Mouse (Mus musculus) cerebellum, postnatal 36 days (tissue): ENCODE measurements at regions not wholly inside any gene's neighbourhood (a gene's known extent, or its start where the extent isn't known, plus 50 kb on each side); places are given as distances from the start of the nearest gene placed in this dataset.

ENCODE experiments used
- DNase-seq, 2 experiments: peaks; one replicate each; pipeline ENCODE4 v3.0.0; 2021 to 2022; ENCODE audit warnings: mixed read lengths in 2 of 2

DNA sequence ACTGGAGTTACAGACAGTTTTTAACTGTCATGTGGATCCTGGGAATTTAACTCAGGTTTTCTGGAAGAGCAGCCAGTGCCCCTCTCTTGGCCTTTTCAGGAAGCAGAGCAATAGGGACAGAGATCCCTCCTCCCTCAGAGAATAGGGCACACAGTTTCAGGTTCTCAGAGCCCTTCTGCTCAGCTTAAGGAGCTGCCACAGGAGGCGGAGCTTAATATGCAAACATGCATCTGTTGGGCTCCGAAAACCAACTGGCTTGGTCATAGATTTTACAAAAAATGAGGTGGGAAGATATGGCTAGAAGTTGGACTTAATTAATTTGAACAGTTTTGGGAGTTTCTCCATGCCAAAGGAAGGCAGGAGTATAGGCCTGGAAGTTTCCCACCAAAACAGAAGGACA lies 61.9 kb upstream of the Znrf2 start:
- DNase-seq, result no peak

GRCm38 (mm10) chr6:54757511-54757911 lies 59.2 kb upstream of the Znrf2 start:
- no peak for DNase-seq

GRCm38 (mm10) chr6:54758112-54758511 lies 58.6 kb upstream of the Znrf2 start:
- peak; percentile 68 to 72 for DNase-seq

DNA sequence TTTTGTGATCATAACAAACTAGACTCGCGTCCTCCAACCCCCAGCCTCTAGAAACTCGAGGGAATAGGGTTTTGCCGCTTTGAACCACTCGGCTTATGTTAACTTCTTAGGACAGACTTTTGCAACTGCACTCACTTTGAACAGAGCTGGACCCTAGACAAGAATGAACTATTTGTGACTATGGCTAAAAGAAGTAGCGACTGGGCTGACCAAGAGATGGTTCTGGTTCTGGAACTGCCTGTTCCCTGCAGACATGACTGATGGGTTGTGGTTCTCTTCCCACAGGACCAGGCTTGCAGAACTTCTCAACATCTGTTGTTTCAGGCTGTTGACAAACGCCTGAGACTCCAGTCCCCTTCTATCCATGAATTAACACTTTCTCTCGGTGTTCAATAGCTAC lies 57.5 kb upstream of the Znrf2 start:
- DNase-seq, result no peak

DNA sequence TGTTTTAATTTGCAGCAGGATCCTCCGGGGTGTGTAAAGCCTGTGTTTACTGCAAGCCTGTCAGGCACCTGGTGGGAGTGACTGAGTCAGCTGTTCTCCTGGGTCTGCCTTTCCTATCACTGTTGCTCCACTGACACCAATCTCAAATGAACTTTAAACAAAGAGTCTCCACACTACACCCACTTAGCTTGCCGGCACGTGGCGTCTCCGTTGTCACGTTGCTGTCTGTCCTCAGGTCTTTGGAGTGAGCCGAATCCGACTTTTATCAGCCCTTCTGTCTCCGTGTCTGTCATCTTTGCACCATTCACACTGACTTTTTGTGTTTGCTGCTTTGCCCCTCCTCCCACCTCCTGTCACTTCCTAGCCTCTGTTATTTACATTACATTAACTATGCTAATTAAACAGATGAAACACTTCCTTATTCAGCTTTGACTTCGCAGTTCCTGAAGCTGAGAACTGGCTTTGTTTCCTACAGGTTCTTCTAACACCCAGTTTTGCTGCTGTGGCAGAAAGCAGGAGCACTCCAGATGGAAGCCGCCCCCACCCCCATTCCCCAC lies 56.7 kb upstream of the Znrf2 start:
- DNase-seq, result no peak

- no peak for DNase-seq
These were observed 56.2 kb upstream of the Znrf2 start for GRCm38 (mm10) chr6:54760541-54760940.

- no peak for DNase-seq
These were observed 54.7 kb upstream of the Znrf2 start for GRCm38 (mm10) chr6:54762021-54762420.

- DNase-seq, result no peak
These were observed 54.2 kb upstream of the Znrf2 start for GRCm38 (mm10) chr6:54762499-54762898.

- DNase-seq, result no peak
These were observed 53.0 kb upstream of the Znrf2 start for GRCm38 (mm10) chr6:54763669-54764068.

DNA sequence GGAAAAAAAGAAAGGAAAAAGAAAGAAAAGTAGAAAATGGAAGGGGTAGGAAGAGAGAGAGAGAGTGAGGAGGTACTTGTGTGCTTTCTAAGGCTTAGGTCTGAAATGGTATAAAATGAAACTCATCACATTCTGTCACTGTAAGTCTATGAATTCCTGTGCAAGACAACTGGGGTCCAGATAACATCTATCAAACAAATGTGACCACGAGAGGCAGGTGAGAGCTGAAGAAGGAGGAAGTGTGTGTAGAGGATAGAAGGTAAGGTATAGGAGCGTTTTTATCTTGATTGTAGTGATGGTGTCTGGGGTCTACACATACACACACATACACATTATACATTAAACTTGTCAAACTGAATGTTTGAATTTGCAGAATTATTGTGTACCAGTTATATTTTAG lies 51.0 kb upstream of the Znrf2 start:
- no peak for DNase-seq

- DNase-seq, result no peak
These were observed 50.1 kb upstream of the Znrf2 start for GRCm38 (mm10) chr6:54766485-54767112.
